Mouse (Mus musculus): ENCODE data around the gene Pced1b.

GRCm38 (mm10) chr15:97368631-97369030, 121.7 kb downstream of the Pced1b start:
- TF ChIP-seq CTCF (conservative IDR thresholded peaks at IDR 0.05; ENCODE audit: low read length) (no peak), POU5F1 (IDR thresholded peaks at IDR 0.05; ENCODE audit: borderline replicate concordance, low read length) (no peak), NANOG (IDR thresholded peaks at IDR 0.05; ENCODE audit: borderline replicate concordance, low read length) (no peak)
